Mouse (Mus musculus) ES-E14 (cell line): Measurements from ENCODE around the gene Snrpa.

Experiments used
- CHD2 ChIP-seq: IDR thresholded peaks from 2 replicates; pipeline ENCODE4 v1.6.1; 2014; ENCODE audit warnings: mild to moderate bottlenecking, low read depth, low read length, inconsistent platforms
- MAFK ChIP-seq: IDR thresholded peaks from 2 replicates; pipeline ENCODE4 v1.6.1; 2014; ENCODE audit warnings: mild to moderate bottlenecking, low read depth, low read length, inconsistent platforms; ENCODE audit not compliant: insufficient read depth
- ZC3H11A ChIP-seq: IDR thresholded peaks from 2 replicates; pipeline ENCODE4 v1.6.1; 2012; ENCODE audit warnings: low read depth, mild to moderate bottlenecking, inconsistent platforms, low read length, borderline replicate concordance

GRCm38 (mm10) chr7:27178324-27179216, 17.5 kb downstream of the Snrpa start, which contains the start of gene Rab4b:
- no peak for TF ChIP-seq ZC3H11A
- no peak for TF ChIP-seq MAFK
- TF ChIP-seq CHD2, result peak; percentile 86
